Mouse (Mus musculus) spleen, postnatal 36 days (tissue): ENCODE measurements at regions not wholly inside any gene's neighbourhood (a gene's known extent, or its start where the extent isn't known, plus 50 kb on each side); places are given as distances from the start of the nearest gene placed in this dataset.
"Not testable (repeated sequence)": the region's sequence is repeated elsewhere in the genome, so short reads cannot be mapped to it uniquely, and the experiment has no call there.

Experiments
- DNase-seq, 2 experiments: peaks; one replicate each; pipeline ENCODE4 v3.0.0; 2022; ENCODE audit warnings: low spot score in 2 of 2, mixed read lengths in 1 of 2

DNA sequence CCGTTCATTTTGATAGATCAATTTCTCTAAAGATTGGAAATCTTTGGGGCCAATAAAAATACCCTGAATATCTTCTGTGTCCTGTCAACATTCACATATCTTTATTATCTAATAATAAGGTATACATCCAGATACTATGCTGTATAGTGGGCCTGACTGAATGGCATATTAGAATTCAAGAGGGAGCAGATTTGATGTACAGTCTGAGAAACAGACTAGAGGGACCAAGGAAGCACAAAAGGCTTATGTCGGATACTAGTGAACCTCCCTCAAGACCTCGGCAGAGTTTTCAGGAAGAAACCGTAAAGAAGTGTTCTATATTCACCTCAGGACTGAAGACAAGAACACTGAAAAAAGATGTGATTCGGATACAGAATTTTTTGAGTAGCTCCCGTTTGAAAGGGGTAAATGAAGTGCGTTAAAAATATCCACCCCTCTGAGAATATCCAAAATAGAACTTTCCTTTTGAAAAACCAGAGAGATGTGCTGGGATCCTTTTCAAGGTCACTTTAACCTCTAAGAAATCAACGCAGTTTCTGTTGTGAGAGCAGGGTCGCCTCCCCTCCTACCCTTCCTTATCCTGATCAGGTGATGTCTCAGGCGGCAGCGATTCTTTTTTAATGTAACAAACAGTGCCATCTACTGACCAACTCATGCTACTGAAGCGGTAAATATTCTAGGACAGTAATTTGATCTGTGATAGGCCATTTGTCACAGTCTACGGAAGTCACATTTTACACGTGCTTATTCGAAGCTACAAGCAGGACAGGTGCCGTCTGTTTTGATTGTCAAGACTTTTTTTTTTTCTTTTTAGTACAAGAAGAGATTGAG is 485.1 kb upstream of the Hsf2 start:
- DNase-seq = peak; percentile 24 to 36

DNA sequence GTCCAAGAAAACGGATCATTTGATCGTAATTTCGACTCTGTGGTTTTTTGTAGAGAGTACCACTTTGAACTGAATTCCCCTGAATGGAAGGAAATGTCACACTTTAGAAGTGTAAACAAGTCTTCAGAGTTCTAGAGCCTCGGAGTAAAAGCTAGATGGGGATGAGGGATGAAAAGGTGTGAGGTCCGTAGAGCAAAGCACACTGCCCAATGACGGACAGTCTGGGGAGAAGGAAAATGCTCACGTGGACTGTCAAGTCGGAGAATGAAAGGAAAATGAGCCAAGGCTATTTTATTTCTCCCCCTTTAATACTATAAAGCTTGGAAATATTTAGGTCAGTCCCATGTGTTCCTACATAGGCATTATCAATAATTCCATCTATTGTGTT is 484.5 kb upstream of the Hsf2 start:
- no peak for DNase-seq

DNA sequence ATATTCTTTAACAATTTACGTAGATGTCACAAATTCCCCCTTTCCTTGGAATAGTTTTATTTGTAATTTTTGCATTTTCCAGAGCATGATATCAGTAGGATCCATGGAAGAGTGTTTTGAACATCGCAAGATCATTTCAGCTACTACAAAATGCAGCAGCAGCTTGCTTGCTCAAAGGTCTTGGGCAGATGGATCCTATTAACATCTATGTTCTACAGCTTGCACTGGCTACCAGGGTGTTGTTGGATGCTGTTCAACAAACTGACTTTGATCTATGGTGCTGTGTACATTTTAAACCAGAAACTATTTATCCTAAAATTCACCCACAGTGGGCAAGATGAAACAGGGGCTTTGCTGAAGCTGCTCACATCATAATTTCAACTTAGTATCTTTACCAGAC is 448.5 kb upstream of the Hsf2 start:
- DNase-seq = no peak

DNA sequence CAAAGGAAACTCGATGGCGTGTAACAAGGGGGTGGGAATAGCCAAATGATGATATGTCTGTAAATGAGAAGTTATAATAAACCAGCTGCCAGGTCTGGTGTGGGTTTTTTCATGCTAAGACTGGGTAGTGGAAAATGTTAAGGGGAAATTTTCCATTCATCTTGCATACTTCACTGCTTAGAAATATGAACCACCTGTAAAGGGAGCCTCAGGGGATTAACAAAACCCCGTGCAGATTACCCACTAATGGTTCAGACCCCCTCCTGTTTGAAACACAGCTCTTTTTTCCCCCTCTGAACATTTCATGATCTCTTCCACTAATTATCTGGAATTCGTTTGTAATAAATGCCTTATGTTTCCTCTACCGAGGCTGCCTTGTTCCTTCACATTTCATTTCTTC is 446.0 kb upstream of the Hsf2 start:
- peak; percentile 42 to 45 for DNase-seq

DNA sequence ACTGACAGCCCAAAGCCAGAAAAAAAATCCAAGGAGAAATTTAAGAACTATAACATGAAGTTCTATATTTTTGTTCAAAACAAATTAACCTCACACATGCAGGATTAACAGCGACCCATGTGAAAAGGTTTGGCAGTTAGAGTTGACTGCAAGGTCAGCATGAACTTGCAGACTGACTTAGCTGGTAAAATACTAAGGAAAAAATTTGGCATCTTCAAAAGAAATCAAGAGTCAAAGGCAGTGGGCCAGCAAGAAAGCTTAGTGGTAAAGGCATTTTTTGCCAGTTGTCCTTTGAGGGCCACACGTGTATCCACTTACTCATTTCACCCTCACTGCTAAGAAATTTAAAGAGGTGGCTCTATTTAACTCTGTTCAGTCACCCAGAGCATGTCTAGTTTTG is 440.2 kb upstream of the Hsf2 start:
- DNase-seq = no peak

DNA sequence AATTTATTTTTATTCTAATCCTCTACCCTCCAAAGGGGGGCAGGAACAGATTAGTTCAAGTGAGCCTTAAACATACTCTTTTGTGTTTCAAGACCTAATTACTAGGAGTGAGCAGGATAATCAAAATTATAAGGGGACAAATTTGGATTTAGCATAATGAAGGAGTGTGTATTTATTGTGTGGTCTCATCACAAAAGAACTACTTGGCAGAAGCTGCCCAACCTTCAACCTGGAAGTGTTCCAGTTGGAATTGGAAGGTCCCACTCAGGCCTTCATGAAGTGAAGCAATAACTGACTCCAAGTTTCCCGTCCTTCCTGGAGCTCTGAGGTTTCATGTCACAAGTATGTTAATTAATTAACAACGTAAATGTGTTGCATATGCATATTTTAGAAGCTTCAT is 439.3 kb upstream of the Hsf2 start:
- DNase-seq = no peak

DNA sequence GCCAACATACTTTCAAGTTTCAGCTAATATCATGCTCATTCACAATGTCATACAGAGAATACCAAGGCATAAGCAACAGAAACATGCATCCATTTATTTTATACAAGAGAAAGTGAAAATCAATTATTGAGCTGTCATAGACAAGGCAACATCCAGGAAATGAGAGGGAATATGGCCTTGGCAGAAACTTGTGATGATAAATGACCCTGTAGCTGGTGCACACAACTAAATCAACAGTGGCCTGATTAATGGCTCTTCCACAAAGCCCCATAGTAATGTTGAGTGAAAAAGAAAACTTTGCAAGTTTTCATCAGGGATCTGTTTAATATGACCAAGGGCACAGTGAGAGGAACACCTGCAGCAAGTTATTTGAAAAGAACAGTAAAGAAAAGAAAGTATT is 438.5 kb upstream of the Hsf2 start:
- DNase-seq = no peak

DNA sequence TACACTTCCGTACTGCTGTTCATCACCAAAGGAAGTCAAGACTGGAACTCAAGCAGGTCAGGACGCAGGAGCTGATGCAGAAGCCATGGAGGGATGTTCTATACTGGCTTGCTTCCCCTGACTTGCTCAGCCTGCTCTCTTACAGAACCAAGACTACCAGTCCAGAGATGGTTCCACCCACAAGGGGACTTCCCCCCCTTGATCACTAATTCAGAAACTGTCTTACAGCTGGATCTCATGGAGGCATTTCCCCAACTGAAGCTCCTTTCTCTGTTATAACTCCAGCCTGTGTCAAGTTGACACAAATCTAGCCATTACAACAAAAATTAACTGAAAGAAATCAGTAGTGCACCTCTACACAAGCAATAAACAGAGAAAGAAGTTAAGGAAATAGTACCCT is 432.8 kb upstream of the Hsf2 start:
- DNase-seq = not testable (repeated sequence)

DNA sequence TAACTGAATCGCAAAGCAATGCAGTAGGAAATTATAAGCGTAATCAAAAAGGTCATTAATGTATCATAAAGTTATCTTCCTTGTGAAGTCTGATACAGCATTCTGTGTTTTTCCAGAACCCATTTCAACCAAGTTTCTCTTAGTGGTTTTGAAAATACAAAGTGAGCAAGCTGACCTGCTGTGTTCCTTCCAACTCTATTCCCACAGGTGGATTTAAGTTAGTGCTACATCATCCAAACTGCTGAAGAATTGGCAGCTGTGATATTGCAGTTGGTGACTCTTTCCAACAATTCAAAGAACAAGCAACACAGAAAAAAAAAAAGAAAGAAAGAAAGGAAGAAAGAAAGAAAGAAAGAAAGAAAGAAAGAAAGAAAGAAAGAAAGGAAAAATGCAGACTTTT is 396.1 kb upstream of the Hsf2 start:
- DNase-seq = no peak

DNA sequence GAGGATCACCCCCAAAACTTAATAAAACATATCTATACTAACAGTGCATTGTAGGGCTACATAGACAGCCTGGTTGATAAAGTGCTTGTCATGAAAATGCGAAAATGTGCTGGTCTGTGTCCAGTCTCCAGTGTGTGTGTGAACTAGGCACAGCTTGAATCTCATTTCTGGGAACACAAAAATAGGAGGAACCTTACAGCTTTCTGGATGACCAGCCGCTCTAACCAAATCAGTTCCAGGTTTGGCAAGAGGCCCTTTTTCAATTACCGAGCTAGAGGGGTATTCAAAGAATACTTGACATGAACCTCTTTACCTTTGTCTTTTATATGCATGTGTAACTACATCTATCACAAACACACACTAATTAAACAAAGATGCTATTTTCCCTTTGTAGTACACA is 390.3 kb upstream of the Hsf2 start:
- DNase-seq = no peak

DNA sequence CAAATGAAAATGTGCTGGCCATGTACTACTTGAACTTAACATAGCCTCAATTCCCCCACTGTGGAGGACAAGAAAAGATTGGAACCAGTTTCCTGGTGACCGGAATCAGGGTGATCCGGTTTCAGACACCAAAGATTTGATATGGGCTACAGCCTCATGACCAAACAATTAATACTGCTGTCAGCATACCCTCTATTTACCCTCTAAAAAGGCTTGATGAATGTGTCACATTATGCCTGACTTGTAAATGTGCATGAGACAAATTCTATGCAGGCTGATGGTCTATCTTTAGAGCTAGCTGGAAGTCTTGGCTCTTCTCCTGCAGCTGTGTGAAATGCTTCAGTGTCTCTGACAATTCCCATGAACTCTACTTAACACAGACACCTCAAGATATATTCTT is 372.8 kb upstream of the Hsf2 start:
- no peak for DNase-seq

DNA sequence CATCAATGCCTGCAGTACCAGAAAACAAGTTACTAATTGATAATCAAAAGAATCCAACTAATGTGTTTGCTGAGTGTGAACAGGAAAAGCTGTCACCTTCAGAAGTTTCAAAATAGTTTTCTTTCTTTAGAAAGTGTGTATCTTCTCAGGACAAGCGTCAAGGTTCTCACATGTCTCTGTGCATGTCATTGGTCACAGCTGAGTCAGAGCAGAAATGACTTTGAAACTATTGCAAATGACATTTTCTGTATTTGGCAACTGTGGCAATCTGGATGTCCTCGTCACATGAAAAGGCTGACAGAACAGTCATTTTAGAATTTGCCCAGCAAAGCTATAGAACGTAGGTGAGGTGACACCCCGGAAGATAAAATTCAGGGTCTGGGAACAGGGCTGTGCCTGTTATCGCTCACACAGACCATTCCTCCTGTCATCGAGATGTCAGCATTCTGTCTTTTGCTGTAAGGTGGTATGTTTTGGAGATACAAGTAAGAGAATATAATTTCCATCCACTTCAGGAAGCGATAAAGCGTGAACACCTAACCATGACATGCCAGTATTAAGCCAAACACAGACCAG is 371.4 kb upstream of the Hsf2 start:
- no peak for DNase-seq

DNA sequence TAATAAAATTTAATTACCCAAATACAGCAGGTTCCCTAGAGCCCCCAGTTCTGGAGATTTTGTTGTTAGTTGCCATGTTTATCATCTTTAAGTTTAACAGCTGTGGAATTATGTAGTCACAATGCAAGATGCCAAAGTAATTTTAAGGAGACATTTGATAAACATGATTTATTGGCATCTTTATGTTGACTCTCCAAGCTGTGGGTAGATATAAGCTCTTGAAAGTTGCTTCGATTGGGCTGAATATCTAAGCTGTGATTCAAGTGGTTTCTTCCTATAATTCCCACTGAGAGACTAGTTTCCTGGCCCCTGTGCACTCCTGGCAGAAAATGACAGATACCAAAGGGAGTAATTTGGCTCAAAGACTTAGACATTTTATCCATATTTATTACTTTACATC is 364.7 kb upstream of the Hsf2 start:
- DNase-seq = no peak

DNA sequence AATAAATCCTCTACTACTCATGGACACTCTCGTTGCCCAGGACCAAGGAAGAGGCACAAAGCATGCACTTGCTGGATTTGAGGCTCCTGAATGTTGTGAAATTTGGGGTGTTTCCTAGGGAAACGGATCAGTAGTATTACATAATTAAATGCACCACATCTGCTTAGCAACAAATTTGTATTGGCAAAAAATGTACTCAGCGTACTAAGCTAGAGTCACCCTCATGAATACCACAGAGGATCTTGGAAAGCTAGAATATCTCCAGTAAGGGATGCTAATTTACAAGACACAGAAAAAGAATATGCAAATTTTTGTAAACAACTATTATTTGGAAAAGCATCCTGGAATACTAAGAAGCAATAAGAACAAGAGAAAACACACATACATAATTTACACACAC is 359.0 kb upstream of the Hsf2 start:
- no peak for DNase-seq

DNA sequence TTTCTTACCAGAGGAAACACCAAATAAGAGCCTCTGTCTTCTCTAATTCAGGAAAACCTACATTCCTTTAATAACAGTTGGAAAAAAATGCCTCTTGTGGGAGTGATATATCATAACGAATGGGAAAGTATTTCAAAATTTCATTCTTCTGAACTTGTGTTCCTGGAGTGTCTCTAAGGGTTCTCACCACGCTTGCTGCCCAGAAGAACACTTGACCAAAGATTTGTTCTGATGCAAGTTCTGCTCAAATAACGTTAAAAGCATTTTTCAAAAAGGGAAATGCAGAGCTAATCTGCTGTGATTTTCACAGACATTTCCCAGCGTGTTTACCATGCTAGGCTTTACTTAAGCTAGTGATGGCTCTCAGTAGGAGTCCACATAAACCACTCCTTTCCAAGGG is 329.8 kb upstream of the Hsf2 start:
- DNase-seq = no peak

DNA sequence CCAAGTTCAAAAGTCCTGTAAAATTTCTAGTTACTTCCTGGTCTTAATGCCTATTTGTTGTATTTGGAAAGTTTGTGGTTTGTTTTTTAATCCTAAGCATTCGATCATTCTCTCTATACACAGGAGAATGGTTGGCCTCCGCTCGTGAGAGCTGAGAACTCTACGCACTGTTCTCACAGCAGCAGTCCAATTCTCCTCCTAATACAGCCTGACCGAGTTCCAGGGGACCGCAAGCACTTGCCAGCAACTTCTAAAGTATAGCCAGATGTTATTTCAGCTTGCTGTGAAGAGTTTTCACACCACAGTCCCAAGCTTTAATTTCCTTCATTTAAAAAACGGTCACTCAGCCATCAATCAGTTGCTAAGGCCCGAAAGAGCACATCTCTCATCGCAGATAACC is 329.3 kb upstream of the Hsf2 start:
- DNase-seq = no peak

DNA sequence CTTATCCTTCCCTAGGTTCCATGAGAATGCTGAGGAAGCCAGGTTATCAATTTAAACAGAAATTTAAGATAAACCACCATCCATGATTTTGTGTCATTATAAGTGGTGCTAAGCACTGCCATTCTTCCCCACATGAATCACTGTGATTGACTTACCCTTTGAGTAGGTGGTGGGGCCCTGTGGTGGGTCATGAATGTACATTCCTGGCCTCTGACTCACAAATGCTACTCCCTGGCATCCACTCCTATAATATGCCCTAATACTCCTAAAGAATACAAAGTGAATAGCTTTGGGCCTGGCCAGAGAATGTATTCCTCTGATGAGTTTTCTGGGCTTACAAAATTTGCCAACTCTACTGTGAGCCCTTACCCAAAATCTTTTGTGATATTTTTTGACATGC is 325.6 kb upstream of the Hsf2 start:
- DNase-seq = no peak

DNA sequence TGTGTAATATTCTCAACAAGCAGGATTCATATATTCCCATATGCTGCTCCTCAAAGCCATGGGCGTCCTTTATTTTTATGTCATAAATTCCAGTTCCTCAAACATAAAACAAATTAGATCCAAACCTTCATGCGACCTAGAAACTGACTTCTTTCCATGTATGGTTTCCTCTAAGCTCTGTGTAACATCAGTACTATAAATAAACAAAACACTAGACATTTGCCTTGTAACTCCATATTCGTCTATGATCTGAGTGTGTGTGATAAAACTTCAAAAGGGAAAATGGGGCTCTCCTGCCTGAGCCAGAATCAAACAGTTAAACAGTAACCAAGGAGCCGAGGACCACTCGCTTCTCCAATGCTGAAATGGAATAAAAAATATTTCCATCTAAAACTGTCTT is 322.8 kb upstream of the Hsf2 start:
- no peak for DNase-seq

DNA sequence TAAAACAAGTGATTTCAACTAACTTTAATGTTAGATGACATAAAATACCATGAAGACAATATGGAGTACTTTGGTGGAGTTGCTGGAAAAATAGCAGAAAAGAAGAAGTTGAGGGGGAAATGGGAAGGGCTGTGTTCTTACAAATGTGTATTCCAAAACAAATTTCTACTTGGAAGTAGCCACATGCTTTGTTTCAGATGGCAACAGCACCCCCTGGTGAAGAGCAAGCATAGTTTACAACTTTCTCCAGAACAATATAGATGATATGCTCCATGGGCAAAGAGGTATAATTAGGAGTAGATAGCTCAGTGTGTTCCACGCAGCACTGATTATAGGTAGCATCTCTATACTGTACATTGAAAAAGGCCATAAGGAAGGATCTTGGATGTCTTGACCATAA is 302.6 kb upstream of the Hsf2 start:
- DNase-seq = peak in 1 of 2 experiments; percentile 12

DNA sequence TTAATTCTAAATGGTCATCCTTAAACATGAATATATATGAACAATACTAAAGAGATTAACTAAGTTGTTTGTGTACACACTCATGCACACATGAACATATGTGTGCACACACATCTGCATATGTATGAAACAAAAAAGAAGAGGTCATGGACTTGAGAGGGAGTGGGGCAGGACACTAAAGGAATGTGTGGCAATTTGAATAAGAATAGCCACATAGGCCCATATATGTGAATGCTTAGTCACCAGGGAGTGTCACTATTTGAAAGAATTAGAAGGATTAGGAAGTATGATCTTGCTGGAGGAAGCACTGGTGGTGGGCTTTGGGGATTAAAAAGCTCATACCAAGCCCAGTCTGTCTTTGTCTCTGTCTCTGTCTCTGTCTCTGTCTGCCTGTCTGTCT is 275.5 kb upstream of the Hsf2 start:
- no peak for DNase-seq

DNA sequence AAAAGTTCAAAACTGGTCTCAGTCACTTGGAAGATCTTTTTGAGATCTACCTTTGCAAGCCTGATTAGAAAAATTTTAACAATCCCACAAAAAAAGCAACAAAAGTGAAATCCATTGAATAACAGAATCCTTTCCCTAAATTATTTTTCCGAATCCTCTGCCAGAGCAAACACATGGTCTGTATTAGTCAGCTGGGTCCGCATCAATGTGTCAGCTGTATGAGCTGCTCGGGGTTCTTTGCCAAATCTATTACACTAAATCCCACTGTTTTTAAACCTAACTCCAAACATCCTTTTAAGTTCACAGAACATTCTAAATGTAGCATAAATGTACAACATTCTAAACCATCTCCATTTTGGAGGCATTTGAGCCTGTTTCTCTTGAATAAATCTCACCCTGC is 255.1 kb upstream of the Hsf2 start:
- no peak for DNase-seq

DNA sequence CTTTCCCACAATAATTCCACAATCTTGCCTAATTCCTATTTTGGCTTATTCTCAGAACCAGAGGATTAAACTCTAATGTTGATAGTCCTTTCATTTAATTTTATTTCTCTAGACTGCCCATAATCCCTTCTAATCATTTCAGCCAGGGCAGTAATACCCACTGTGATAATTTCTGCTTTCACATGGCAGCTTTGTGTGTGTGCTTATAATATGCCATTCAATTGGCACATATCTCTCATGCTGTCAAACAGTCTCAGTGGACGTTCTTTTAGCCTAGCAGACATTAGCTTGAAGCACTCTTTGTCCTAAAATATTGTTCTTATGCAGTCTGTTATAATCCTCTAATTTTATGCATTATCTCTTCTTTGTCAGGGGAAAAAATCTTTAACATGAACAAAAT is 205.0 kb upstream of the Hsf2 start:
- no peak for DNase-seq

DNA sequence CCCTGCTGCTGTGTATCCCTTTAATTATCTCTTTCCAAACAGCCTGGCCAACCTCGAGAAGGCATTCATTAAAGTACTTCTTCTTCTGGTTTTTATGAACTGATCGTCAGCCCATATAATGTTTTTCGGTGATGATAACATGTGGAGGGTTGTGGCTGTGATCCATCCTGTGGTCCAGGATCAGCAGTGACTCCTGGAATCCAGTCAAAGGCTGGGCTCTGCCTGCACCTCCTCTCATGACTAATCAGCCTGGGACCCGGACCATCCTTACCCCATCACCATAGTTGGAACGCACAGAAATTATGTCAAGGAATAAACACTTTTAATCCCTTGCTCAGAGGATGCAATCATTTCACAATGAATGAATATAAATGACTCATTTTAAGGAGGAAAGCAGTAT is 203.3 kb upstream of the Hsf2 start:
- no peak for DNase-seq

DNA sequence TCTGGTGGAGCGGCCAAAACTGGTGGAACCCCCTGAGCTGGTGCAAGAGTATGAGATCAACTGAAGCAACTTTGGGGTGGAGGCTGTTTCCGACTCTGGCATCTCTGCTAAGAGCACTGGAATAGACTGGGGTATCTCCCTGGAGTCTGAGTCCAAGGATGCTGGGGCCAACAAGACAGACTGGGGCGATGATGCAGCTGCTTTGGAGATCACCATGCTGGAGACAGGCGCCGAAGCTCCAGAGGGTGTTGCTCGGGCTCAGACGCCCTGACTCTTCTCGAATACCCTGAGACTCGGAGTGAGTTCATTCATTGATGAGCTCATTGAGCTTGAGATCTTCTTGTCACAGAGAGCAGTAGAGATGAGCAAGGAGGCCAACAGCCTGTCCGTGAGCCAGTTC is 194.6 kb upstream of the Hsf2 start:
- no peak for DNase-seq
